Mouse (Mus musculus) MEL (cell line): ENCODE measurements around the gene Clmp. TPM values are rescaled to one million over a fixed set of nuclear protein-coding genes. Genes with fewer than 3 reads are reported as not detected.

ENCODE experiments used
- DNase-seq: peaks from one replicate; pipeline ENCODE4 v3.0.0; 2011; ENCODE audit warnings: low read depth, low spot score
- H3K27ac ChIP-seq: 2 replicates; pipeline ENCODE4 v1.5.1; 2012; ENCODE audit warnings: low read depth, mild to moderate bottlenecking, control low read depth, low read length, moderate library complexity; ENCODE audit not compliant: control insufficient read depth
- H3K27me3 ChIP-seq, 2 experiments: fragments of 150-350 bp in 1 of 2; sonication (generic) in 1 of 2; 2 replicates each; pipeline ENCODE4 v1.6.1; 2012; ENCODE audit warnings: low read length in 2 of 2, mild to moderate bottlenecking in 2 of 2, improper control_type of control experiment in 1 of 2, moderate library complexity in 1 of 2; ENCODE audit not compliant: insufficient read depth in 2 of 2, control insufficient read depth in 1 of 2
- H3K36me3 ChIP-seq, 2 experiments: 2 replicates each; pipeline ENCODE4 v1.6.1; 2012 to 2014; ENCODE audit warnings: low read length in 2 of 2, improper control_type of control experiment in 1 of 2, inconsistent platforms in 1 of 2, mild to moderate bottlenecking in 1 of 2; ENCODE audit not compliant: insufficient read depth in 2 of 2, control insufficient read depth in 1 of 2
- H3K4me1 ChIP-seq, 2 experiments: fragments of 150-350 bp in 1 of 2; sonication (generic) in 1 of 2; 2 replicates each; pipeline ENCODE4 v1.6.1; 2012; ENCODE audit warnings: low read length in 2 of 2, improper control_type of control experiment in 1 of 2, mild to moderate bottlenecking in 1 of 2; ENCODE audit not compliant: insufficient read depth in 2 of 2, control insufficient read depth in 1 of 2
- H3K4me3 ChIP-seq, 2 experiments: fragments of 150-350 bp in 1 of 2; sonication (generic) in 1 of 2; 2 replicates each; pipeline ENCODE4 v1.5.1; 2012; ENCODE audit warnings: low read depth in 2 of 2, low read length in 2 of 2, mild to moderate bottlenecking in 2 of 2, moderate library complexity in 2 of 2, control low read depth in 1 of 2, improper control_type of control experiment in 1 of 2; ENCODE audit not compliant: control insufficient read depth in 1 of 2, insufficient read depth in 1 of 2
- H3K79me2 ChIP-seq: 2 replicates; pipeline ENCODE4 v1.6.1; 2012; ENCODE audit warnings: mild to moderate bottlenecking, low read length, moderate library complexity; ENCODE audit not compliant: control insufficient read depth, poor library complexity, insufficient read depth
- H3K9ac ChIP-seq: 2 replicates; pipeline ENCODE4 v1.6.1; 2012; ENCODE audit warnings: low read depth, mild to moderate bottlenecking, control low read depth, low read length, moderate library complexity; ENCODE audit not compliant: control insufficient read depth, poor library complexity, severe bottlenecking
- H3K9me3 ChIP-seq: fragments of 150-350 bp; sonication (generic); replicated peaks from 2 replicates; pipeline ENCODE4 v1.6.1; 2012; ENCODE audit warnings: mild to moderate bottlenecking, low read length, improper control_type of control experiment, moderate library complexity; ENCODE audit not compliant: insufficient read depth
- CHD1 ChIP-seq: IDR thresholded peaks from 2 replicates; pipeline ENCODE4 v1.6.1; 2012; ENCODE audit warnings: low read depth, mild to moderate bottlenecking, inconsistent platforms, low read length, improper control_type of control experiment
- CHD2 ChIP-seq: IDR thresholded peaks from 2 replicates; pipeline ENCODE4 v1.6.1; 2011; ENCODE audit warnings: low read length, improper control_type of control experiment
- E2F4 ChIP-seq: IDR thresholded peaks from 2 replicates; pipeline ENCODE4 v1.6.1; 2011; ENCODE audit warnings: low read depth, low read length, improper control_type of control experiment, borderline replicate concordance
- EP300 ChIP-seq, 2 experiments: IDR thresholded peaks; 2 replicates each; pipeline ENCODE4 v1.6.1; 2011; ENCODE audit warnings: improper control_type of control experiment in 2 of 2, low read length in 2 of 2, low read depth in 1 of 2, mild to moderate bottlenecking in 1 of 2
- ETS1 ChIP-seq: IDR thresholded peaks from 2 replicates; pipeline ENCODE4 v1.6.1; 2012; ENCODE audit warnings: low read depth, mild to moderate bottlenecking, inconsistent platforms, low read length, improper control_type of control experiment, moderate library complexity
- MAFK ChIP-seq: IDR thresholded peaks from 2 replicates; pipeline ENCODE4 v1.6.1; 2011; ENCODE audit warnings: low read depth, mild to moderate bottlenecking, low read length, improper control_type of control experiment, borderline replicate concordance
- MAX ChIP-seq: IDR thresholded peaks from 2 replicates; pipeline ENCODE4 v1.6.1; 2011; ENCODE audit warnings: low read length, improper control_type of control experiment
- MAZ ChIP-seq: IDR thresholded peaks from 2 replicates; pipeline ENCODE4 v1.6.1; 2012; ENCODE audit warnings: low read depth, mild to moderate bottlenecking, inconsistent platforms, low read length, improper control_type of control experiment
- MEF2A ChIP-seq: IDR thresholded peaks from 2 replicates; pipeline ENCODE4 v1.6.1; 2014; ENCODE audit warnings: low read depth, mild to moderate bottlenecking, inconsistent platforms, low read length, improper control_type of control experiment; ENCODE audit not compliant: poor library complexity, insufficient replicate concordance, severe bottlenecking; ENCODE audit errors: extremely low read depth
- MYB ChIP-seq: IDR thresholded peaks from 2 replicates; pipeline ENCODE4 v1.6.1; 2011; ENCODE audit warnings: mild to moderate bottlenecking, low read depth, low read length, improper control_type of control experiment
- NELFE ChIP-seq: IDR thresholded peaks from 2 replicates; pipeline ENCODE4 v1.6.1; 2011; ENCODE audit warnings: low read depth, low read length, improper control_type of control experiment
- NRF1 ChIP-seq: IDR thresholded peaks from 2 replicates; pipeline ENCODE4 v1.6.1; 2014; ENCODE audit warnings: low read depth, mild to moderate bottlenecking, inconsistent platforms, low read length, improper control_type of control experiment, moderate library complexity; ENCODE audit not compliant: poor library complexity, insufficient read depth, severe bottlenecking
- POLR2A ChIP-seq, 2 experiments: IDR thresholded peaks; 2 replicates each; pipeline ENCODE4 v1.6.1; 2011 to 2012; ENCODE audit warnings: low read length in 2 of 2, mild to moderate bottlenecking in 2 of 2, control low read depth in 1 of 2, improper control_type of control experiment in 1 of 2, low read depth in 1 of 2, moderate library complexity in 1 of 2; ENCODE audit not compliant: control insufficient read depth in 1 of 2, insufficient read depth in 1 of 2, poor library complexity in 1 of 2
- POLR2AphosphoS2 ChIP-seq: IDR thresholded peaks from 2 replicates; pipeline ENCODE4 v1.6.1; 2011; ENCODE audit warnings: low read length, improper control_type of control experiment
- POLR2AphosphoS5 ChIP-seq: IDR thresholded peaks from 2 replicates; pipeline ENCODE4 v1.6.1; 2012; ENCODE audit warnings: low read depth, borderline replicate concordance, mild to moderate bottlenecking, inconsistent platforms, low read length, moderate library complexity, mixed read lengths
- RAD21 ChIP-seq: IDR thresholded peaks from 2 replicates; pipeline ENCODE4 v1.6.1; 2011; ENCODE audit warnings: mild to moderate bottlenecking, low read depth, low read length, improper control_type of control experiment
- RCOR1 ChIP-seq: IDR thresholded peaks from 2 replicates; pipeline ENCODE4 v1.6.1; 2012; ENCODE audit warnings: low read depth, mild to moderate bottlenecking, inconsistent platforms, low read length, improper control_type of control experiment
- SIN3A ChIP-seq: IDR thresholded peaks from 2 replicates; pipeline ENCODE4 v1.6.1; 2012; ENCODE audit warnings: low read length, improper control_type of control experiment, inconsistent platforms
- SMC3 ChIP-seq: IDR thresholded peaks from 2 replicates; pipeline ENCODE4 v1.6.1; 2011; ENCODE audit warnings: low read depth, low read length, improper control_type of control experiment
- TAL1 ChIP-seq: IDR thresholded peaks from 2 replicates; pipeline ENCODE4 v1.6.1; 2012; ENCODE audit warnings: mild to moderate bottlenecking, inconsistent platforms, low read length, moderate library complexity, mixed read lengths
- TBP ChIP-seq: IDR thresholded peaks from 2 replicates; pipeline ENCODE4 v1.8.0; 2011; ENCODE audit warnings: low read depth, low read length, improper control_type of control experiment
- TCF12 ChIP-seq: IDR thresholded peaks from 2 replicates; pipeline ENCODE4 v1.6.1; 2014; ENCODE audit warnings: low read depth, mild to moderate bottlenecking, inconsistent platforms, low read length, improper control_type of control experiment, moderate library complexity
- UBTF ChIP-seq: IDR thresholded peaks from 2 replicates; pipeline ENCODE4 v1.6.1; 2012; ENCODE audit warnings: low read depth, mild to moderate bottlenecking, inconsistent platforms, low read length, improper control_type of control experiment, moderate library complexity, borderline replicate concordance; ENCODE audit not compliant: insufficient read depth
- USF2 ChIP-seq, 2 experiments: IDR thresholded peaks; 2 replicates each; pipeline ENCODE4 v1.6.1; 2011 to 2012; ENCODE audit warnings: improper control_type of control experiment in 2 of 2, low read length in 2 of 2, borderline replicate concordance in 1 of 2, inconsistent platforms in 1 of 2, low read depth in 1 of 2, mild to moderate bottlenecking in 1 of 2; ENCODE audit not compliant: insufficient read depth in 1 of 2
- ZKSCAN1 ChIP-seq: IDR thresholded peaks from 2 replicates; pipeline ENCODE4 v1.6.1; 2012; ENCODE audit warnings: low read depth, mild to moderate bottlenecking, inconsistent platforms, low read length, improper control_type of control experiment, moderate library complexity
- ZNF384 ChIP-seq: IDR thresholded peaks from 2 replicates; pipeline ENCODE4 v1.6.1; 2012; ENCODE audit warnings: low read depth, mild to moderate bottlenecking, inconsistent platforms, low read length, improper control_type of control experiment
- polyA plus RNA-seq, 2 experiments: library from polyadenylated mRNA; stranded (reverse) in 1 of 2; unstranded in 1 of 2; fragments of >175 nt in 1 of 2; fragments of >200 nt in 1 of 2; gene quantifications; 2 replicates each; pipeline versions ENCODE4 v1.2.1 to v1.2.4; 2012; ENCODE audit warnings: low replicate concordance in 2 of 2, low read depth in 1 of 2; ENCODE audit not compliant: insufficient read length in 2 of 2, insufficient read depth in 1 of 2, missing spikeins in 1 of 2
- total RNA-seq: library from RNA; depleted of rRNA; stranded (reverse); fragments of 300-350 nt; gene quantifications from 2 replicates; pipeline ENCODE4 v1.2.3, GENCODE M21; 2012

Gene Clmp
- total and polyA plus RNA-seq, 3 experiments: not detected

DNA sequence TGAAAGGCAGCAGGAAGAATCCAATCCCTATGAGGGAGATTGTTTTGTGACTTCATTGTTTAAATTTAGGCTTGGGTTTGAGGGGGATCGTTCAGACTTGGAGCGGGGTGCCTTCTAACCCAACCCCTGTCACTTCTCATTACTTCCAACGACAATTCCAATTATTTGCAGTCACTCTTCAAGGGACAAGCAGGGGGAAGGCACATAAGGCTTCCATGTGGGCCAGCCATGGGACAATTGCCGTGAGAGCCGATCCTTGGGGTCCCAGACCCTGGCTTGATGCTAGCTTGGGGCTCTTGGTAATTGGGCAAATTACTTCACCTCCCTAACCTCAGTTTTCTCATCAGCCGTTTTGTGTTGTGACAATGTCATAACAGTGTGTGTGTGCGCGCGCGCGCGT, 8.5 kb downstream of the Clmp start:
- H3K4me3 ChIP-seq: no peak overlapping the region
- H3K9me3 ChIP-seq: no peaks in the 10 kb centered on the region

DNA sequence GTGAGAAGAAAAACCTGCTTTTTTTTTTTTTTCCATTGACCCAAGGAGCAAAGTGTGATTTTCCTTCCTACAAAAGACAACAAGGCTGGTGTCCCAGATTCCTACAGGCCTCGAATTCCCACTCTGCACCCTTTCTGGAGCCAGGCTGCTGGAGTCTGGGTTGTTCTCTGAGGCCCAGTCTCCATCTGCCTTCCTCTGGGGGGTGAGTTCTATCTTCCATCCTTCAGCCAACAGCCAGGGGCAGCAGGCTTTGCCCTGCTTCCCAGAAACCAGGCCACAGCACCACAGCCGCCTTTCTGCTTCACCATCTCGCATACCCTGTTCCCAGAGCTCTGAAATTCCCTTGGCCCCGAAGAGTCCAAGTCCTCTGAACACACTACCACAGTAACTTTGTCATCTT, 10.3 kb downstream of the Clmp start:
- Histone ChIP-seq H3K4me3 (no peak overlapping the region), H3K27ac (no peak overlapping the region), H3K4me1 (no peaks in the 10 kb centered on the region), H3K9ac (no peak overlapping the region), H3K79me2 (no peaks in the 10 kb centered on the region), H3K36me3 (no peaks in the 10 kb centered on the region), H3K27me3 (no peaks in the 10 kb centered on the region), H3K9me3 (no peaks in the 10 kb centered on the region)
- no peak for DNase-seq
- TF ChIP-seq TAL1 (no peak), E2F4 (no peak), MAX (no peak), MEF2A (no peak), MYB (no peak), RCOR1 (no peak), ZKSCAN1 (no peak), CHD1 (no peak), CHD2 (no peak), POLR2AphosphoS5 (no peak), NRF1 (no peak), MAFK (no peak), RAD21 (no peak), USF2 (IDR thresholded peaks at IDR 0.05; ENCODE audit: borderline replicate concordance in 1 of 2, insufficient read depth in 1 of 2, low read depth in 1 of 2, low read length in 2 of 2) (no peak), ZNF384 (no peak), POLR2A (IDR thresholded peaks at IDR 0.05; ENCODE audit: control insufficient read depth in 1 of 2, insufficient read depth in 1 of 2, low read depth in 1 of 2, low read length in 2 of 2, poor library complexity in 1 of 2) (no peak), MAZ (no peak)

More for the DNA sequence above, 8.5 kb downstream of the Clmp start:
- no peaks in the 10 kb centered on the region for H3K36me3 ChIP-seq
- TF ChIP-seq NELFE (no peak), TBP (no peak), ETS1 (no peak), TAL1 (no peak), NRF1 (no peak), TCF12 (no peak), CHD2 (no peak), EP300 (IDR thresholded peaks at IDR 0.05; ENCODE audit: low read depth in 1 of 2, low read length in 2 of 2) (no peak), ZKSCAN1 (no peak), MAZ (no peak), MEF2A (no peak), SMC3 (no peak), RAD21 (no peak), SIN3A (no peak), ZNF384 (no peak), USF2 (IDR thresholded peaks at IDR 0.05; ENCODE audit: borderline replicate concordance in 1 of 2, insufficient read depth in 1 of 2, low read depth in 1 of 2, low read length in 2 of 2) (no peak), POLR2AphosphoS2 (no peak), MAFK (no peak), UBTF (no peak)
- no peak overlapping the region for H3K27ac ChIP-seq
- no peaks in the 10 kb centered on the region for H3K79me2 ChIP-seq
- H3K4me1 ChIP-seq: no peaks in the 10 kb centered on the region
- no peak overlapping the region for H3K9ac ChIP-seq
- no peak for DNase-seq
- no peaks in the 10 kb centered on the region for H3K27me3 ChIP-seq
